Mouse (Mus musculus) fat pad, adult 2 months (tissue): ENCODE results near the gene Fmc1.

ENCODE experiments used
- DNase-seq: peaks from one replicate; pipeline ENCODE4 v3.0.0-alpha.2; 2011; ENCODE audit warnings: low read depth, low spot score; ENCODE audit errors: extremely low read depth

Fmc1 gene

GRCm38 (mm10) chr6:38551989-38552635, 18.8 kb downstream of the Fmc1 start:
- DNase-seq, result peak; percentile 59

GRCm38 (mm10) chr6:38552636-38553000, 19.3 kb downstream of the Fmc1 start:
- DNase-seq, result no peak

- DNase-seq, result no peak
These were observed 42.8 kb downstream of the Fmc1 start for GRCm38 (mm10) chr6:38576096-38576495.

GRCm38 (mm10) chr6:38580112-38580857, 47.0 kb downstream of the Fmc1 start:
- no peak for DNase-seq

GRCm38 (mm10) chr6:38581711-38582110, 48.4 kb downstream of the Fmc1 start:
- no peak for DNase-seq
